Mouse (Mus musculus) left cerebral cortex, adult 9 months (tissue): ENCODE data around the gene Ddah1.

Experiments
- DNase-seq, 2 experiments: peaks; one replicate each; pipeline ENCODE4 v3.0.0; 2022; ENCODE audit warnings: low spot score in 2 of 2

The Ddah1 gene

DNA sequence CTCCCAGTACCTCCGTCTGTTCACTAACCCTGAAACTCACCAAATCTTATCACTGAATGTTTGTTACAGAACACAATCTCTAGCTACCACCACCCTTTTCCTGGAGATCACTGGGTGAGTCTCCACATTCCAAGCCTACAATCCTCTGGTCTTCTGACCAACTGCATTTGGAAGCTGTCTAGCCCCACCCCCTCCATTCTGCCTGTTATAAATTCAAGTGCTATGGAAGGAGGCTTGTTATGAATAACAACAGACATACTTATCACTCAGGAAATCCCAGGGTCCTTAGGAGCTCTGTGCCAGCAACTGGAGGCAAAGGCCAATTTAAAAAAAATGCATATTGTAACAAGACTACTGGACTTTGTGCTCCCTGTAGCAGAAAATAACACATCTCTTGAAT is 58.3 kb downstream of the Ddah1 start:
- DNase-seq: no peak

DNA sequence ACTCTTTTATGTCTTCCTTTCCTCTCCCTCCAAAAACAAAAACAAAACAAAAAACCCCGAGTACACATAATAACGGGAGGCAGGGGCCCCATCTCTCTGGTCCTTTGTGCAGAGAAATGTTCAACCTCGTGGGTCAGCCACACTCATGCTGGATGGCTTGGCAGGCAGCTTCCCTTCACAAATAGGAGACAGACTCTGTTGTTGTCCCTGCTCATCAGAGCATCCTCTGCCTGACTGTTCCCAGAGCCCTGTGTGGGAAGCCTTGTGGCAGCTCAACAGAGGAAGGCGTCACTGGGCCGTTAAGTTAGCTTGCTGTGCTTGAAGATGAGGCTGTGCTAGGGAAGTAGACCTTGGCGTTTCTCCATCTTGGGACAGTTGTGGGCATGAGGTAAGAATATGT is 58.8 kb downstream of the Ddah1 start:
- no peak for DNase-seq

DNA sequence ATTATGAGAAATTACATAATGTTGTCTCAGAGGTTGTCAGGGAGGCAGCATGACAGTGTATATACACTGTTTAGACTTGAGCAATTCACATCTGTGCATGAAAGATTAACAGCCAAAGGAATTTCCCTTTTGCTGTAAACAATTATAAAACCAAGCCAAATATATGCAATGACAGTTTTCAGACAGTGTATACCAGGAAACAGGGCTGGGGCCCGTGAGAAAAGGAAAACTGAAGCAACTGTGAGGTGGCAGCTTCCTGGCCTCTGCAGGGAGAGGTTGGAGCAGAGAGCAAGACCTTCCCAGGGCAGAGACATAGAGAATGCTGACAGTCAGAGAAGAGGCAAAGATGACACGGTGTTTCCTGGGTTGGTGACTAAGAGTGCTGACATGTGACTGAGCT is 62.0 kb downstream of the Ddah1 start:
- no peak for DNase-seq

DNA sequence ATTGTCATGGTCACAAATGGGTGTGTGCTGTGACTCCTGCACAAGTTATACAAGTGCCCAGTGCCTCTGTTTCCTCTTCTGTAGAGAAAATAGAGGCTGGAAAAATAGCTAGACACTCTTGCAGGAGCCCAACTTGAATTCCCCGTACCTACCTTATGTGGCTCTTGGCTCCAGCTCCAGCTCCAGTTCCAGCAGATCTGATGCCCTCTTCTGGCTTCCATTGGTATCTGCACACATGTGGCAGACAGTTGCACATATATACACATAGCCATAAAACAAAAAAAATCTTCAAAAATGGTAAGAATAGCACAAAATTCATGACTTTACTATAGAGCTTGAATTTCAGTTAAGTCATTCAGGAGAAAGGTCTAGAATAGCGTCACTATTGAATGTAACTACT is 62.5 kb downstream of the Ddah1 start:
- no peak for DNase-seq

DNA sequence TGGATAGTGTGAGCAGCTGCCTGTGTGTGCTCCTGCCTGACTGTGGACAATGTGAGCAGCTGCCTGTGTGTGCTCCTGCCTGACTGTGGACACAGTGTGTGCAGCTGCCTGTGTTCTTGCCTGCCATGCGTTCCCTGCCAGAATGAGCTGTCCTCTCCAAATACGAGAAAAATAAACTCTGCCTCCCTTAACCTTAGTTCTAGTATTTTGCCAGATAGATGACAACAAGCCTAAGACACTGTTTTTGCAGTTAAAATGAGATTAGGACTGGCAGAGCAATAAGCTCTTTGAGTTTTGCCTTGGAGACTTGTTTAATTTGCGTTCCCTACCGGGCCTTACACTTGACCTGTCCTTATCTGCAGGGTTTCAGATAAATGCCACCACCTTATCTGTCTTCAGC is 63.7 kb downstream of the Ddah1 start:
- no peak for DNase-seq

DNA sequence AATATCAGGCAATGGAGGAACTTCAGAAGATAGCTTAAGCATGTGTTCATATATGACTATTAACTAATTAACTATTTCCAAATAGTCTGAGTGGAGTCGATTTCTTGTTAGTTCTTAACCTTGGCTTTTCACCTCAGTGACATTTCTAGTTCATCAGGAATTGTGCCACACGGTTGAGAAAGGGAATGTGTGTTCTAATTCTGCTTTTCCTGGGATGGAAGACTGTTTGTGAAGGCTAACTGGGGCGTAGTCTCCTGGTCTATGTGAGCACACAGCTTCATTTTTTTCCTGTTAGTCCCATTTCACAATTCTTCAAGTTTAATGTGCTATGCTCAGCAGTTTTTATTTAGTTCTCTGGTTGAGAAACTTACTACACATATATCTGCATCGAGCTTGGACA is 65.2 kb downstream of the Ddah1 start:
- no peak for DNase-seq

DNA sequence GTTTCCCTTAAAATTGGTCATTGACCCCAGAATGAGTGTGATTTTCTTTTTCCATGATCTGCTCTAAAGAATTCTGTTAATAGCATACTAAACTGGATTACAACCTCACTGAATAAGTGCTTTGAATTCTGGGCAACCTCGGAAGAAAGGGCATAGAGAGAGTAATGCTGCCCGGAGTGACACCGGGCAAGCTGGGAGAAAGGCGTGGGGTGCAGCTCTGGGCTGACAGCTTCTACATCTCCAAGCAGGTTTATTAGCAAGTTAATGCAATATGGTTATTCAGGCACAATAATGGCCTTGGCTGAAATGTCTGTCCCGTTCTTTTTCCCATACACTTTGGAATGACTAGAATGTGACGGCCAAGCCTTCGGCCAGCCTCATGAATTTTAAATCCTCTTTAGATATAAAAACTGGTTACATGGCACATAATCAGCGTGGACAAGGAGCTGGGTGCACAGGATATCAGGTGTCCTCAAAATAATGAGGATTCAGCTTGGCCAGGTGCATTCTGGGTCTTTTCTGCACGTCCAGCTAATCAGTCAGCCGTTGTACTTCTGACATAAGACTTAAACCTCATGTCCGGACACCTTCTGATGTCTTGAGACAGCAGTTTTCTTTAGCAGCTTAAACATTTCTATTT is 67.1 kb downstream of the Ddah1 start:
- DNase-seq: no peak

DNA sequence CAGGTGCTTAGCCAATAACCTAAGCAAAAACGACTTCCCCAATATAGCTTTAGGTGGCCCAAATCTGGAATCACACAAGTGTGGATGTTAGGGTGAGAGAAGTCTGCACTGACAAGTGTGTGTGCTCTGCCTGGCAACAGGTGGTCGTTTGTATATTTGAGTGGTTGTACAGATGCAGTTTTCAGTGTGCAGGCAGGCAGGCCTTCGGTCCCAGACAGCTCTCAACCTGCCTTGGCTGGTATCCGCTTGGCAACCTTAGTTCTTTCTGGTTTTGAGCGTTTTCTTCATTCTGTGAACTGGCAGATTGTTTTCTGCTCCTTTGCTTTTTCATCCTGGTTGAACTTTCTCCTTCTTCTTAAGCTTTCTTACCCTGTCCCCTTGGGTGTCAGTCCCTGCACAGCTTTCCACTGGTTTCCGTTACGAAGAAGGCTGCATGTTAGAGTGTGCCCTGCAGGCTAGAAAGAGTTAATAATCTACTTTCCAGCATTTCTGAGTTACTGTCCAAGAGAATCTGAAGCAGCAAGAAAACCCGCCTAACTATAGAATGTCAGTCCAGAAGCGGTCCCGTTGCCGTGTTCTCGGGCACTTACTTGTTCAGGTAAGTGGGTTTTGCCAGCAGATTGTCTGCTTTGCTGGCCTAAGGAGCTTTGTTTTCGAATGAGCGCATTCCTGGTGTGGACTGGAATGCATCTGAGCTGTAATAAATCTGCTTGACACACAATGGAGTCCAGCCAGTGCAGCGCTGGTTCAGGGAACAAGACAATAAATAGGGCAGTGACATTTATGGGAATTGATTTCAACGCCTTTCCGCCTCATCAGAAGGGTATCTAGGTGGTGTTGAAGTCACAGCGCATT is 68.9 kb downstream of the Ddah1 start:
- DNase-seq: no peak

DNA sequence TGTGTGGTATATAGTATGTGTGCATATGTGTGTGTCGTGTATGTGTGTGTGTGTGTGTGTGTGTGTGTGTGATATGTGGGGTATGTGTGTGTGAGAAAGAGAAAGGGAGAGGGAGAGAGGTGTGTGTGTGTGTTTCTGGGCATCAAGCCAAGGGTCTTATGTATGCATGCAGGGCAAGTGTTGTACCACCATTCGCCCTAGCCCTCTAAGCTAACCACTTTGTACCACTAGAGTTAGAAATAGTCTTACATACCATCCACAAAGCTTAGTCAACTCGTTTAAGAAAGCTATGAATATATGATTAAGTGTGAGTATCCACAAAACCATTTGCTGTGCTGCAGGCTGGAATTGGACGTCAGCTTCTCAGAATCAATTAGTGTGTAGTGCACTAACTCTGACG is 70.4 kb downstream of the Ddah1 start:
- no peak for DNase-seq

DNA sequence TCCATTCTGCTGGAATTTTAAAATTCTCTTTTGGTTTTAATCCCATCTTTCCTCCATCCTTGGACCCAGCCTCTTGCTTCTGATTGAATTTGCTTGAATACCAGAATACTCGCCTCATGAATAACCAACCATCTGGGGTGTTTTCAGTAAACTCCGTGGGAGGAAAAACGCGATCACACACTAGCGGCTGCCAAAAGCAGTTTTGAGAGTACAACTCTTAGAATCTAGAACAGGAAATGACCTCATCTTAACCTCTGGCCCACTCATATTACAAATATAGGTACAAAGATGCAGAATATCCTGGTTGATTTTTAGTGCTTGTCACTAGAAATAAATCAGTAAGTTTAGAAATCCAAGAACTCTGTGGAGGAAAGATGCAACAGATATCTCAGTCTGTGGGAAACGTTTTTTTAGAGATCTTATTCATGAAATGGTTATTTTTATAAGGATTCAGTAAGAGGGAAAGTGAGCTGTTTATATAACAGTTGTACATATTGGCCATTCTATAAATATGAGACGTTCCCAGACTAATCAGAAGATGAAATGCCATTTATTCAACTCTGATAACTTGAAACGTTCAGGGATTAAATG is 75.6 kb downstream of the Ddah1 start:
- DNase-seq: peak; percentile 44 to 81

DNA sequence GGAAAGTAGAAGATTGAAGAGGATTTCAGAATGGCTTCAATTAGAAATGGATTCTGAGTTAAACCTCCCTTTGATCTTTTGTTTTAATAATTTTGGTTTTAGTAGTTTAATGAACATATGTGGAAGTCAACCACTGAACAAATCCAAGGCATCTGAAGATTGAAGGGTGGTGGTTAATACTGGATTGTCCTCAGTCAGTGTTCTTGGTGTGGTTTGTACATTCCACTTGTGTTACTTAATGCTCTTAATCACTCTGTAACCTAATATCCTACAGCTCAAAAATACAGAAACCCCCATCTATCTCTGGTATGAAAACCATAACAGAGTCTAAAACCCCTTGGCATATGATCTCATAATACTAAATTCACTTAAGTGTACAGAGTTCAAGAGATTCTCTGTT is 79.8 kb downstream of the Ddah1 start:
- no peak for DNase-seq

DNA sequence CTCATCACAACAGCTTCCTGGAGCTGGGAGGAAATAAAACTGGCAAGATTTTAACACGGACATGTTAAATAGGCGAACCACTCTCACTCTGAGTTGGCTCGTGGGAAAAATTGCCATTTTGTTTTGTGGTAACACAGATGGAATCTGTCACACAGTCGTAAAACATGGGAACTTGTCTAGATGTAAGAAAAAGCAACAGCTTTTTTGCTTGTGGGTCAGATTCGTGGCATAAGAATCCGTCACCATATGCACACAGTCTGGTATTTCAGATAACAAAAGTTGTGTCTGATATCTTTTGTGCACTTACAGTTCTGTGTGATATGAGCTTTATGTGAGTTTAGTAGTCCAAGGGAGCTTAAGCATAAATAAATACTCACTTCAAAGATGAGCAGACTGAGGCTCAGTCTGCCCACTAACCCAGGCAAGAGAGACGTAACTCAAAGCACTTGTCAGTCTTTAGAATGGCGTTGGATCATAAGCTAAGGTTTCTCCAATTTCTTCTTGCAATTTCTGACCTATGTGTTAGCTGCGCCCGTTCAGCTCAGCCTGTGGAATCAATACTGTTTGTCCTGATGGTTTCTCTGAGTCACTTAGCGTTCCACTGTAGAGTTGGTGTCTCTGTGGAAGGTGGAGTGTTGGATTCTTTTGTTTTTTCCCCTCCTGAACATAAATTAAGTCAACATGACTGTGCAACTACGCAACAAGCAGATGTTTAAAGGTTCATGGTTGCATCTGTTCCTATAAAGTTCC is 83.7 kb downstream of the Ddah1 start:
- DNase-seq: no peak

DNA sequence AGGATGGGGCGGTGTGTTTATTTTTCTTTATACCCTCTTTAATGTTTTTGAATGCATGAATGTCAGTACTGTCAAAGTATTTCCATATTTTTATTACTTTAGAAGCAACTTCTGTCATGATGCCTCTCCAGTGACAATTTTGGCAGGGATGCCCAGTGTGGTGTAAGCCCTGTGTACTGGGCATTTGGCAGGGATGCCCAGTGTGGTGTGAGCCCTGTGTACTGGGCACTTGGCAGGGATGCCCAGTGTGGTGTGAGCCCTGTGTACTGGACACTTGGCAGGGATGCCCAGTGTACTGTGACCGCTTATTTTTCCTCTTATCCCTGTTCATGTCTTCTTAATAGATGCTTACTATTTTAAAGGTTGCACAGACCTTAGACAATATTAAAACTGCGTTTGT is 85.4 kb downstream of the Ddah1 start:
- DNase-seq: no peak

DNA sequence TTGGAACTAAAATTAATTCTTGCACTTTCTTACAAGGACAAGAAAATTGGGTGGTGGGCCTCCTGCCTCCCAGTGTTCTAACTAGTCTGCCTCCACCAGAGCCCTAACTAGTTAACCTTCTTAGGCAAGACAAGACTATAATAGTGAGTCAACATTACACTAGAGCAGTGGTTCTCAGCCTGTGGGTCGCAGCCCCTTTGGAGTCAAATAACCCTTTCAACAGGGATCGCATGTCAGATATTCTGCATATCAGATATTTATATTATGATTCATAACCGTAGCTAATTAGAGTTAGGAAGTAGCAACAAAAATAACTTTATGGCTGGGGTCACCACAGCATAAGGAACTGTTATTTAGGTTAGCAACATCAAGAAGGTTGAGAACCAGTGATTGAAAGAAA is 86.4 kb downstream of the Ddah1 start:
- no peak for DNase-seq

DNA sequence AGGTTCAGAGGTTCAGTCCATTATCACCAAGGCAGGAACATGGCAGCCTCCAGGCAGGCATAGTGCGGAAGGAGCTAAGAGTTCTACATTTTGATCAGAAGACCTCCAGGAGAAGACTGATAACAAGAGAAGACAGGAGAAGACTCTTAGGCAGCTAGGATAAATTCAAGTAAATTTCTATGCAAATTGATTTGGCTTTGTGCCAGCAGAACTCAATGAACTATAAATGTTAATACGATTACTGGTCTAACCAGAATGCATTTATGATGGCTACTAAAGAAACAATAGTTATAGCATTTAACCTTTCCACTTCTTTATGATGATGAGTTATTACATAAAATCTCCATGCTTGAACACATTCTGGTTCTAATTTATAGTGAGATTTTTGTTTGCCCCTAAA is 87.8 kb downstream of the Ddah1 start:
- DNase-seq: no peak

DNA sequence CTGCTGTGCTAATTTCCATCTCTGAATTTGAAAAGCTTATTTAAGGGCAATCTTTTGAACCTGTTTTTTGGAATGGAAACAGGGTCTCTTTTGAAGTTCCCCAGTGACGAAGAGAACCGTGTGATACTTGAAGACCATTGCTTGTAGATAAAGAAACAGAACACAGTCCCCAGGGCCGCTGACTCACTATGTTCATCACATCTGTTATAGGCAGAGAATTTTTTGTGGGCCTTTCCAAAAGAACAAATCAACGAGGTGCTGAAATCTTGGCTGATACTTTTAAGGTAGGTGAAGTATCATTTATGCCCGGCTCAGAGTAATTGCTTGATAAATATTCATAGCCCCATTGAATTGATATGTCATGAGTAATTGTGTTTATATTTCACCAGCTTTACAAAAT is 93.6 kb downstream of the Ddah1 start:
- DNase-seq: no peak

DNA sequence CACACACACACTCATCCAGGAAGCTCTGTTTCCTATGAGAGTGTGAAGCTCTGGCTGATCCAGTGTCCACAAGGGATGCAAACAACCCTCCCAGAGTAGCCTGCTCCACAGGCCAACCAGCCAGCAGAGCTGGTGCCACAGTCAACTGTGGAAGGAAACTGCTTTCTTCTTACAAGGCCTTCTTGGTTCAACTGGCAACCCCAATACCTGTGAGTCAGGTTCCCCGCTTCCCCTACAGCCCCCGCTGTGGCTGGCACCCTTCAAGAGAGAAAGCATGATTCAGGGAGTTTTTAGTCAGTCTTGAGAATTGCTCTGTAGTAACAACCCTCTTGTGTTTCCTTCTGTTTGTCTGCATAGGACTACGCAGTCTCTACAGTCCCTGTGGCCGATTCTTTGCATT is 94.3 kb downstream of the Ddah1 start:
- DNase-seq: no peak

DNA sequence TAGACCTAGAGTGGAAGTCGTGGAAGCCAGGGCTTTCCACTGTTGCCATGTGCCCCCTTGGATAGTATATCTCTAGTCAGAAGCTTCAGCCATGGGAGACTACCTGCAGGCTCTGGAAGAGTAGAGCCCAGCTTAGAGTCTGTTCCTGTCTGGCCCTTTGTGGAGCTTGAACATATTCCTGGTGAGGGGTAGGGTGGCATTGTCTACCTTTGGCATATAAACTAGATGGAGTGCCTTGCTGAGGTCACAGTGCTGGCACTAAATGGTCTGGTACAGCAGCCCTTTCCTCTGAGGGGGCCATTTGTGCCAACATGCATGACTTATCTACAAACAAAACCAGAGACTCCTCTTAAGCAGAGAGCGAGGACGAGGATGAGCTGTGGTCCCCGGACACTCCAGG is 95.2 kb downstream of the Ddah1 start:
- DNase-seq: no peak

DNA sequence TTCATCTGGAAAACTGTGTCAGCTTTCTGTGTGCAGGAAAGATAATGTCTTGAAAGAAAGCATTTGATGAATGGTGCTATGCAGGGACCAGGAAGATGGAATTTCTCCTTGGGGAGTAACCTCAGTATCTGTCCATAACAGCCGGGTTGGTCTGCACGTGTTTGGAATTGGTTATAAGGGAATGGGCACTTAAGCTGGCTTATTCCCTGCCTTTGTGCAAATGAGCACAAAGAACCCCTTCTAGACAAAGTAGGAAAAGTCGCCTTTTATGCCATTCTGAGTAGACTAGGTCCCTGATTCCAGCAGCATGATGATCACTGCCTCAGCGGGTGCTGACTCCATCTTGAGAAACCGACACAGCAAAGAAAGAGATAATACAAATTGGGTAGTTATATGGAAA is 96.0 kb downstream of the Ddah1 start:
- DNase-seq: no peak

DNA sequence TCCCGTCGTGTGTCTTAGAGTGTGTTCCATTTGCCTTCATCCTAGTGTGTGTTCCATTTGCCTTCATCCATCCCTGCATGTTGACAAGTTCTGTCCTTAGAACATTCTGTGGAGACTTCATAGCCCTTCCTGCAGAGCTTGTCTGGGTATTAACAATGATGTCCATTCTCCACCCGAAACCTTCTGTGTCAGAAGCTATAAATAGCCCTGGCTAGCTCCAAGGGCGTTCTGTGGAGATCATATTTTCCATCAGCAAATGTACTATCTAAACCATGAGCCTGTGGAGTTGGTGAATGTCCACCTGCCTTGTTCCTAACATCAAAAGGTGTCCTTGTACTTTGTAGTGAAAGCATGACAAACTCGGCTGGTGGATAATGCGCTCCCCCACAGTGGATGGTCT is 96.8 kb downstream of the Ddah1 start:
- DNase-seq: no peak

DNA sequence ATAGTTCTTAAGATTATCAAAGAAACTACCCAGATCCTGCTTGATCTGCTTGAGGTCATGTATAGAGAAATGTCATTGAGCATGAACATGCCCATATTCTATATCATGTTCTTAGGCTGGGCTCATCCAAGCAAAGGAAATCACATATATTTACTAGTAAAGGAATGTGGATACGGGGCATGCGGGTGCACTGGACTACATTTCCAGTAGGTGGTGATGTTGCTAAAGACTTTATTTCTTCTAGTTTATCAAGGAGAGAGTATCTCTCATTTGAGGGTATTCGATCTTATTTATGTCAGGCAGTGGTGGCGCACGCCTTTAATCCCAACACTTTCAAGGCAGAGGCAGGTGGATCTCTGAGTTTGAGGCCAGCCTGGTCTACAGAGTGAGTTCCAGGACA is 99.9 kb downstream of the Ddah1 start:
- DNase-seq: no peak

DNA sequence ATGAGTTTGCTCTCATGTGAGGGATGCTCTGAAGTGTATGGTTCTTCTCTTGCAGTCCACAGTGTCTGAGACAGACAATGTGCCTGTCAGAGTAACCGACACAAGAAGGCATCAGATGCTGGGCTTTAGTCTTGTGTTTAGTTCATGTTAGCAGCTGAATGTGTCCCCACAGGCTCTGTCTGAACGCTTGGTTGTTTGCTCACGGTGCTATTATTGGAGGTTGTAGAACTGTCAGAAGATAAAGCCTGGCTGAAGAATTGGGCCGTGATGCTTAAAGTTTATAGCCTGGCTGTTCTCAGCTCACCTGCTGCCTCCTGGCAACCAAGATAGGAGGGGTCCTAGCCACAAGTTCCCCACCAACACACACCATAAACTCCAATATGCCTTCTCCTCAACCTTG is 104.0 kb downstream of the Ddah1 start:
- DNase-seq: no peak
